Mouse (Mus musculus) stomach, embryonic 15.5 days (tissue): ENCODE data around the gene Nudt21. TPM values are rescaled to one million over a fixed set of nuclear protein-coding genes. Genes with fewer than 3 reads are reported as not detected.
A peak's percentile ranks its signal among the peaks of the same experiment; 100 is the strongest.

Experiments
- ATAC-seq: fragments of 200-750 bp; cut with Nextera tagmentation; 2 replicates; pipeline ENCODE4 v1.8.0; 2017; ENCODE audit warnings: low read depth, moderate number of reproducible peaks, moderate TSS enrichment; ENCODE audit not compliant: insufficient read depth, low FRiP score
- H3K27ac ChIP-seq: fragments of 300-500 bp; sonication (generic); 2 replicates; pipeline ENCODE4 v1.5.1; 2015; ENCODE audit warnings: mild to moderate bottlenecking, inconsistent platforms
- H3K27me3 ChIP-seq: fragments of 300-500 bp; sonication (generic); replicated peaks from 2 replicates; pipeline ENCODE4 v1.6.1; 2015; ENCODE audit warnings: inconsistent platforms
- H3K36me3 ChIP-seq: fragments of 300-500 bp; sonication (generic); 2 replicates; pipeline ENCODE4 v1.6.1; 2015; ENCODE audit warnings: inconsistent platforms
- H3K4me1 ChIP-seq: fragments of 300-500 bp; sonication (generic); 2 replicates; pipeline ENCODE4 v1.6.1; 2015; ENCODE audit warnings: inconsistent platforms
- H3K4me2 ChIP-seq: fragments of 300-500 bp; sonication (generic); 2 replicates; pipeline ENCODE4 v1.6.1; 2015; ENCODE audit warnings: mild to moderate bottlenecking, inconsistent platforms
- H3K4me3 ChIP-seq: fragments of 300-500 bp; sonication (generic); replicated peaks from 2 replicates; pipeline ENCODE4 v1.5.1; 2015; ENCODE audit warnings: inconsistent platforms
- H3K9ac ChIP-seq: fragments of 300-500 bp; sonication (generic); 2 replicates; pipeline ENCODE4 v1.6.1; 2015; ENCODE audit warnings: inconsistent platforms
- H3K9me3 ChIP-seq: fragments of 300-500 bp; sonication (generic); 2 replicates; pipeline ENCODE4 v1.6.1; 2016; ENCODE audit warnings: inconsistent platforms
- WGBS: fragments of 180-500 bp; shearing (Covaris S2); methylation state at CpG from one replicate; pipeline ENCODE4 v1.1.7; 2015; 5-methylcytosine and 5-hydroxymethylcytosine counted together
- polyA plus RNA-seq: library from polyadenylated mRNA; unstranded; fragments of >200 nt; fragmentation: Nextera tagmentation; extraction: Ambion mirVana; gene quantifications from 2 replicates; pipeline ENCODE4 v1.2.1, GENCODE M21; 2015

Nudt21 gene
- polyA plus RNA-seq, 1 experiment from 2014 or later: 103 TPM

- no peaks in the 10 kb centered on the region for H3K4me1 ChIP-seq
- no peaks in the 10 kb centered on the region for H3K9me3 ChIP-seq
- H3K9ac ChIP-seq: no peak overlapping the region
- no peak overlapping the region for H3K4me3 ChIP-seq
- H3K27me3 ChIP-seq: no peaks in the 10 kb centered on the region
- 90% methylated on average over 9 of the region's 9 CpGs for WGBS
- H3K4me2 ChIP-seq: no peak overlapping the region
- H3K27ac ChIP-seq: no peak overlapping the region
- ATAC-seq: no peak
- peaks cover 37% of the 10 kb centered on the region for H3K36me3 ChIP-seq
These were observed 7.1 kb downstream of the Nudt21 start for GRCm38 (mm10) chr8:94029701-94030100.

DNA sequence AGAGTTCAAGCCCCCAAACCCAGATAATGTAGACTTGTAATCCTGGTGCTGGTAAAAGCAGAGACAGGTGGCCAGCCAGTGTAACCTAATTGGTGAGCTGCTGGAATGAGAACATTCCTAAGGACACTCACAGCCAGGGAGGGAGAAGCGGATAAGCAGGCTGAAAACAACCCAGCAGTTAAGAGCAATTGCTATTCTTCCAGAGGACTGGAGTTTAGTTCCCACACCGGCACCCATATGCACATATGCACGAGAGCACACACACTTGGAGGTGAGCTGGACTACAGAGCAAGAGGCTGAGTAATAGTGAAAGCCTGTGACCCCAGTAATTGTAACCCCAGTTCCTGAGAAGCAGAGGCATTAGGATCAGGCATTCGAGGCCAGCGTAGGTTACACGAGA is 12.9 kb downstream of the Nudt21 start:
- H3K9ac ChIP-seq: no peak overlapping the region
- no peaks in the 10 kb centered on the region for H3K27me3 ChIP-seq
- no peaks in the 10 kb centered on the region for H3K4me1 ChIP-seq
- no peak overlapping the region for H3K4me3 ChIP-seq
- H3K36me3 ChIP-seq: peaks cover 38% of the 10 kb centered on the region; the same call in 1 of the 2 replicates
- H3K27ac ChIP-seq: no peak overlapping the region
- H3K9me3 ChIP-seq: no peaks in the 10 kb centered on the region
- no peak for ATAC-seq
- no peak overlapping the region for H3K4me2 ChIP-seq
- 96% methylated on average over 6 of the region's 6 CpGs for WGBS

DNA sequence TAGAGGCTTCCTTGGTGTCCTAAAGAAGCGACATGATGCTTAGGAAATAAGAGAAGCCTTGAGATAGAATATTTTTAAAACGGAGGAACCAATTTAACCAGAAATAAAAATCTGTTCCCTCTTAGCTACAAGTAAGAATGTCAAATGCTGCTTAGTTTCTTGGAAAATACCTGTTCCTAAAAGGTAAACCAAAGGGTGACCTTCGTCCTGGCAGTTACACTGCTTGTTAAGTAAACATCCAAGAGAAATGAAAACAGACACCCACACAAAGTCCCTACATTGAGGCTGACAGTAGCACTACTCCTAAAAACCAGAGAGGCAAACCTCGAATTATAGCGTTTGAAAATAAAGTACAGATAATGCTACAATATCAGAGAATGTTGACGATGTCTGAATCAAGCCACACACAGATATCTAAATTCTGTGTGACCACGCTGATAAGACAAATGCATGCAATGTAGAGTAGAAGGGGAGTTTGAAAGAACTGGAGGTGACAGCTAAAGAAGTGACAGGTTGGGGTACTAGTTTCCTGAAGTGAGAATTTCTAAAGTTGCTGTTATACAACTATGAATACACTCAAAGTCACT is 23.7 kb downstream of the Nudt21 start:
- Histone ChIP-seq H3K27ac (peak overlapping the region; percentile 95), H3K9me3 (no peaks in the 10 kb centered on the region), H3K4me1 (peaks cover 24% of the 10 kb centered on the region), H3K36me3 (no peaks in the 10 kb centered on the region), H3K4me2 (peak overlapping the region; percentile 90), H3K9ac (peak overlapping the region; percentile 59; the same call in 1 of the 2 replicates), H3K4me3 (peak overlapping the region; percentile 99), H3K27me3 (no peaks in the 10 kb centered on the region)
- ATAC-seq: no peak
- WGBS: 32% methylated on average over 7 of the region's 7 CpGs

DNA sequence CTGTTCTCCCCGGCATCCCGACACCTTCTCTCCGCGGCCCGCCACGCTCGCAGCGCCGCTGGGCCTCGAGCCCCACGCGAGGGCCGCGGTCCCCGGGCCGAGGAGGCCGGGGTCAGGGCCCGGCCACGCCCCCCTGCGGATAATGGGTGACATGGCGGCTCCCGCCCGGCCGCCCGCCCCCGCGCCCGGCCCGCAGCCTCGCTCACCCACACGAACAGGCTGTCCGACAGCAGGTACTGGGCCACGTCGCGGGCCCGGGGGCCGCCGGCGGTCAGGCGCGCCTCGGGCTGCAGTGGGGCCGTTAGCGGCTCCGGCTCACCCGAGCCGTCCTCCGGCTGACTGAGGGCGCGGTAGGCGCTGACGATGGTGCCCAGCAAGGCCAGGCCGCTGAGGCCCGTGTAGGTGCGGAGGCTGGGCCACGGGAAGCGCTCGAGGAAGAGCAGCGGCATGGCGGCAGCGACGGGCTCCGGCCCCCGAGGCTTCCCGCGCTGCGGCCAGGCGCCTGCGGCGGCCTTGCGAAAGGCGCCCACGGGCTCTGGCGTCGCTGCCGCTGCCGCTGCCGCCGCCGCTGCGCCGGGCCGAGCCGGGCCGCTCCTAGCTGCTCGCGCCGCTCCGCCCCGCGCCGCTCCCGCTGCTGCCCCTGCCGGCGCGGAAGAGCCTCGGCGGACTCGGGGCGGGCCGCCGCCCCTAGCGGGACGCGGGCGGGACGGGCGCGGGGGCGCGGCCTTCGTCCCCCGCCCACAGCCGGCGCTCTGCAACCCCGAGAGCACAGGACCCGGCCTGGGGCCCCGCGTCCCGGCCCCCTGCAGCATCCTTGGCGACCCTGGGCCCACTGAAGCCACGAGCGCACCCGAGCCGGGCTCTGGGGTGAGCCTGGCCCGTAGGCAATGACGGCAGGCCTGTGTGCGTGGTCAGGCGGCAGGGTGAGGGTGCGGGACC is 24.5 kb downstream of the Nudt21 start, which contains the start of gene Amfr:
Gene Amfr (minus strand): TSS at position 830 of the 939 bp plus-strand sequence.
- no peaks in the 10 kb centered on the region for H3K27me3 ChIP-seq
- peak within 1 kb of the TSS; percentile 93 for H3K9ac ChIP-seq
- peak within 1 kb of the TSS; percentile 99 for H3K4me3 ChIP-seq
- under 1% methylated on average over 96 of the region's 130 CpGs for WGBS
- no peaks in the 10 kb centered on the region for H3K36me3 ChIP-seq
- no peaks in the 10 kb centered on the region for H3K9me3 ChIP-seq
- H3K4me1 ChIP-seq: peaks cover 24% of the 10 kb centered on the region
- H3K4me2 ChIP-seq: peak within 1 kb of the TSS; percentile 90
- peak within 1 kb of the TSS; percentile 95 for H3K27ac ChIP-seq
- peak; percentile 93 for ATAC-seq

DNA sequence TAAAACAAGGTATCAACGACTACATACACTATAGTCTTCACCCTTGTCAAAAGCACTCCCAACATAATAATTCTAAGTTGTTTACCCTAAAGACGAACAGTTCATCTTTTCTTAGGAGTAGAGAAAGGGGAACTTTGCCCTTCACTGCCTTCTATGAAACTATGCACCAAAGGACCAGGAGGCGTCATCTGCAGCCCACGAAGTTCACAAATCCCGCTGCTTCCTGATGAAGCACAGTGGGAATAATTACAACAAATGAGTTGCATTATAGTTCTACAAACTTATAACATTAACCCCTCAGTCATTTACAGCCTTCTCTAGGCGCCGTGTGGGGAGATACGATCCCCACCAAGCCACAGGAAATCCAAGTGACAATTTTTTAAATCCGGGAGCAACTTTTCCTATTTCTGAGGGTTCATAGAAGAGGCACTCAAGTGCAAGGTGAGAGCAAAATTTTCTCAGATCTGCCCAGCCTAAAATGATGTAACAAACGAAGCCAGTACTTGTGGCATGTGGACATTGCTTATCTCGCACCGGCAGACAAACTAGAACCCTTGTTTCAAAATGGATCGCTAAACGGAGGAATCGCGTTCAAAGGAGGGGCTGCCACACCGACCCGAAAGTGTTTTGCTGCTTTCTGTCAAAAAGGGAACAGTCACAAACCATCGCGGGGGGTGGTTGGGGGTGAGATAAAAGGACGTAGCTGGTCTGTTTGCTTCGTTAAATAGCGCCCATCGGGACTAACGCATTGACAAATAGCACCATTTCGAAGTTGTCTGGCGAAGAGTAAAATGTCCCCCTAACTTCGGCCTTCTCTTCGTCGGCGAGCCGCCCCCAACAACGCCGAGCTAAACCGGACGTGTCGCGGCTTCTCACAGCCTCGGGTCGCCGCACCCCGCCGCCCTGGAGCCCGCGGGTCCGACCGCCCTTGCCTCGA is 25.5 kb downstream of the Nudt21 start:
- Histone ChIP-seq H3K4me1 (peaks cover 24% of the 10 kb centered on the region), H3K9me3 (no peaks in the 10 kb centered on the region), H3K4me2 (peak overlapping the region; percentile 90), H3K27ac (peak overlapping the region; percentile 95), H3K36me3 (no peaks in the 10 kb centered on the region), H3K9ac (peak overlapping the region; percentile 93), H3K27me3 (no peaks in the 10 kb centered on the region), H3K4me3 (peak overlapping the region; percentile 99)
- 4% methylated on average over 48 of the region's 48 CpGs for WGBS
- no peak for ATAC-seq

- ATAC-seq: no peak
- Histone ChIP-seq H3K36me3 (no peaks in the 10 kb centered on the region), H3K4me3 (no peak overlapping the region), H3K4me1 (peaks cover 24% of the 10 kb centered on the region), H3K9me3 (no peaks in the 10 kb centered on the region), H3K27me3 (no peaks in the 10 kb centered on the region), H3K9ac (no peak overlapping the region), H3K27ac (0 out of 2 replicates have a peak overlapping the region, but pooled peaks have one; percentile 40), H3K4me2 (peak overlapping the region; percentile 90; the same call in 1 of the 2 replicates)
- 38% methylated on average over 2 of the region's 2 CpGs for WGBS
These were observed 26.6 kb downstream of the Nudt21 start for GRCm38 (mm10) chr8:94010101-94010705.

DNA sequence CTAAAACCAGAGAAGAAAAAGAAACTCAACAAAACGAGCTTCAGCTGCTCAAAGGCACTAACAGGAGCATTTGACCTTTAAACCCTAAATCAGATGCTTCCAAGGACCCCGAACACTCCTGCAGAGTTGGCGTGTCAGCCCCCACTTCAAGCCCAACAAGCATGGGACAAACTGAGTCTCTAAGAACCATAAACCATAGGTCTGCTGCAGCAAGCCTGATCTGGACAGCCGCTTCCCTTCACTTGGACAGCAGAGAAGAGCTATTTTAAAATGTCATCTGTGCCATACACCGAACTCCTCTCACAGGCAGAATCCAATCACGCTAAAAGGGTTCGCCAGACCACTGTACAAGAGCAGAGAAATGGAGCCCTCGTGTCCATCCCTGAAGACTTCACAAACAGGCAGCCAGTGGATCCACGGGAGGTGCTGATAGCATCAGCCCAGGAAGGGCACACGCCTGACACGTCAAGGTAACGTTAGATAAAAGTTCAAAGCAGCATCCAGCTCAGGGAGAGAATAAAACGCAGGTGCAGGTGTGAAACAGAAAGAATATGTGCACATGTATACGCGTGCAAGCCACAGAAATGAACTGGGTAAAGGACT is 27.5 kb downstream of the Nudt21 start:
- Histone ChIP-seq H3K4me2 (peak overlapping the region; percentile 90; the same call in 1 of the 2 replicates), H3K27ac (0 out of 2 replicates have a peak overlapping the region, but pooled peaks have one; percentile 40)
- no peak for ATAC-seq

DNA sequence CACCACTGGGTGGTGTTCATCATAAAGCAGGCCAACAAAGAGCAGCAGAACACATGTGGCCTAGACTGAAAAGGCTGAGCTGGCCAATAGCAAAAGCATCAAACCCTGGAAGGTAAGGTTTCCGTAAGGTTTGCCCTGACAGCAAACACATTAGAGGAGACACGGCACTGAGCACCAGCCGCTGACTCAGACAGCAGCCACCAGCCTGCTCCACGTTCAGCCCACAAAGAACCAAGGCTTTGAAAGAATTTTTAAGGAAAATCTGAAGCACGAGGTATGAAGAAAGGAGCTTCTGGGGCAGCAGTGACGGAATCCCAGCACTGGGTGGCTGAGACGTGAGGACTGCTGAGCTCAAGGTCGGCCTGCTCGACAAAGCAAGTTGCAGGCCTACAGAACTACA is 32.7 kb downstream of the Nudt21 start:
- ATAC-seq: no peak
- Histone ChIP-seq H3K4me3 (no peak overlapping the region), H3K9me3 (no peaks in the 10 kb centered on the region), H3K27ac (no peak overlapping the region), H3K27me3 (no peaks in the 10 kb centered on the region), H3K36me3 (peaks cover 17% of the 10 kb centered on the region; the same call in 1 of the 2 replicates), H3K9ac (no peak overlapping the region), H3K4me1 (peaks cover 5% of the 10 kb centered on the region), H3K4me2 (no peak overlapping the region)
- 84% methylated on average over 9 of the region's 9 CpGs for WGBS

More for the DNA sequence above, 27.5 kb downstream of the Nudt21 start:
- 44% methylated on average over 15 of the region's 15 CpGs for WGBS
- no peaks in the 10 kb centered on the region for H3K9me3 ChIP-seq
- no peak overlapping the region for H3K4me3 ChIP-seq
- H3K4me1 ChIP-seq: peaks cover 24% of the 10 kb centered on the region
- H3K27me3 ChIP-seq: no peaks in the 10 kb centered on the region
- H3K9ac ChIP-seq: no peak overlapping the region
- no peaks in the 10 kb centered on the region for H3K36me3 ChIP-seq

DNA sequence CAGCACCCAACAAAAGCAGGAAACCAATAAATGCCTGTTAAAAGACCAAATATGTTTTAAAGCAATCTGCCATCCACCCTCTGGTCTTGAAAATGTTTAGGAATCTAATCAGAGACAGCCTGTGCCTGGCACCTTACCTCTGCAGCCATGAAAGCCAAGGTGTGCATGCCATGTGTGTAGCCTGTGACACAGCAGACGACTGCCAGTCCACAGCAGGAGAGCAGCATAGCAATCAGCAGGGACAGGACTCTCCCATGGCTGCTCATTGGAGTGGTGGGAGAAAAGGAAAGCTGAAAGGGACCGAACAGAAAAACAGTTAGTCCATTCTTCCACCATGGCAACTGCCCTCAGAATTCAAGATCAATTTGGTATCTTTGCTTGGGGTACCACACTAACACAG is 37.9 kb downstream of the Nudt21 start:
- Histone ChIP-seq H3K27me3 (no peaks in the 10 kb centered on the region), H3K4me2 (no peak overlapping the region), H3K9ac (no peak overlapping the region), H3K4me3 (no peak overlapping the region), H3K36me3 (peaks cover 37% of the 10 kb centered on the region; the same call in 1 of the 2 replicates), H3K27ac (no peak overlapping the region), H3K9me3 (no peaks in the 10 kb centered on the region), H3K4me1 (no peaks in the 10 kb centered on the region)
- no peak for ATAC-seq
- WGBS: 94% methylated on average over 2 of the region's 2 CpGs

DNA sequence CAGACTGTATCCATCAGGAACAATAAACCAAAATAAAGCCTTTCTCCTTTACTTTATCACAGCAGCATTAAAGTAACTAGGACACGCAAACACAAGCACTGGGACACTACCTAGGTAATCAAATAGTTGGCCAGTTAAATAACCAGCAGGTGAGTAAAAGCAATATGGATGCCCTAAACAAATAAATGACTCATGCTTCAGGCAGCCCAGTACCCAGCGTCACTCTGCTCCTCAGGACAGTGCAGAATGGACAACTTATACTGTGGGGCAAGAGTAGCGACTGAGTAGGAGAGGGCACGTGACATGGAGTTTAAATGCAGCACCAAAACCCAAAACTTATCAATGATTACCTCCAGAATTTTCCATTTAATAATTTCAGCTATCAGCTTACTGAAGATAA is 47.1 kb downstream of the Nudt21 start:
- H3K9me3 ChIP-seq: 0 out of 2 replicates have a peak, but pooled peaks cover 3% of the 10 kb centered on the region
- no peaks in the 10 kb centered on the region for H3K4me1 ChIP-seq
- no peak for ATAC-seq
- no peak overlapping the region for H3K4me2 ChIP-seq
- H3K4me3 ChIP-seq: no peak overlapping the region
- H3K27ac ChIP-seq: no peak overlapping the region
- WGBS: 87% methylated on average over 4 of the region's 4 CpGs
- H3K27me3 ChIP-seq: no peaks in the 10 kb centered on the region
- H3K9ac ChIP-seq: no peak overlapping the region
- peaks cover 27% of the 10 kb centered on the region for H3K36me3 ChIP-seq

DNA sequence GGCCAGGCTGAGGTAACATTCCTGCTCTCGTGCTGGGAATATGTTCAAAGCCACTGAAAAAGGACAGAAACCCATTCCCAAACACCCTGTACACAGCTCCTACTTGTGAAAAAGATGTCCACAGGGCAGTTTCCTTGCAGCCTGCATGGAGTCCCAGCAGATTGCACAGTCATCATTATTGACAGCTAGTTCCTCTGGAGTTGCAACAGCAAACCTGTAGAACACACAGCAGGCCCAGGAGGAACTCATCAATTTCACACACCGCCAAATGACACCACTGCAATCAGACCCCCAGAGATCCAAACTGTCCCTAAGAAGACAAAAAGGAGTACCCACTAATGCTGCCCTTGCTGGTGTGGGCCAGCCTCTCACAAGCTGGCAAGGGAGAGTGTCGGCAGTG is 52.1 kb downstream of the Nudt21 start:
- WGBS: 92% methylated on average over 3 of the region's 3 CpGs
- Histone ChIP-seq H3K4me2 (no peak overlapping the region), H3K9ac (no peak overlapping the region), H3K27ac (no peak overlapping the region), H3K36me3 (peaks cover 43% of the 10 kb centered on the region), H3K27me3 (no peaks in the 10 kb centered on the region), H3K9me3 (no peaks in the 10 kb centered on the region), H3K4me3 (no peak overlapping the region), H3K4me1 (no peaks in the 10 kb centered on the region)
- ATAC-seq: no peak
